Mouse (Mus musculus): Measurements from ENCODE around the gene Carns1. TPM values are rescaled to one million over a fixed set of nuclear protein-coding genes. Genes with fewer than 3 reads are reported as not detected.
A peak's percentile ranks its signal among the peaks of the same experiment; 100 is the strongest.

Gene Carns1
- polyA plus RNA-seq, 1 experiment from 2014 or later = 0.89 TPM

- no peak for DNase-seq (ENCODE audit: low spot score)
- Histone ChIP-seq H3K4me3 (ENCODE audit: low read depth, low read length) (no peak overlapping the region), H3K4me1 (replicated peaks; ENCODE audit: control insufficient read depth, insufficient read depth, low read length) (peaks cover 9% of the 10 kb centered on the region), H3K36me3 (ENCODE audit: control insufficient read depth, insufficient read depth, low read length) (no peaks in the 10 kb centered on the region), H3K9ac (ENCODE audit: low read depth, low read length) (no peak overlapping the region), H3K27me3 (replicated peaks; ENCODE audit: control insufficient read depth, insufficient read depth, low read length) (peaks cover 32% of the 10 kb centered on the region), H3K27ac (ENCODE audit: low read depth, low read length) (no peak overlapping the region), H3K4me2 (no peak overlapping the region), H3K9me3 (ENCODE audit: control insufficient read depth, low read length) (no peaks in the 10 kb centered on the region)
- ATAC-seq (replicated peaks; ENCODE audit: low FRiP score) = peak; percentile 60; the same call in 1 of the 2 replicates
- WGBS = 0% methylated on average over 2 of the region's 2 CpGs
These were observed 31.7 kb upstream of the Carns1 start for GRCm38 (mm10) chr19:4206971-4207370.

- no peak overlapping the region for H3K4me2 ChIP-seq
- WGBS = 59% methylated on average over 3 of the region's 4 CpGs
- H3K9ac ChIP-seq (ENCODE audit: low read depth, low read length) = no peak overlapping the region
- H3K4me1 ChIP-seq (replicated peaks; ENCODE audit: control insufficient read depth, insufficient read depth, low read length) = peaks cover 19% of the 10 kb centered on the region
- ATAC-seq (replicated peaks; ENCODE audit: low FRiP score) (no peak), DNase-seq (ENCODE audit: low spot score) (no peak)
- no peak overlapping the region for H3K27ac ChIP-seq (ENCODE audit: low read depth, low read length)
- H3K27me3 ChIP-seq (replicated peaks; ENCODE audit: control insufficient read depth, insufficient read depth, low read length) = peaks cover 14% of the 10 kb centered on the region
- no peaks in the 10 kb centered on the region for H3K9me3 ChIP-seq (ENCODE audit: control insufficient read depth, low read length)
- H3K4me3 ChIP-seq (ENCODE audit: low read depth, low read length) = no peak overlapping the region
- H3K36me3 ChIP-seq (ENCODE audit: control insufficient read depth, insufficient read depth, low read length) = no peaks in the 10 kb centered on the region; the same call in 1 of the 2 replicates
These were observed 29.6 kb upstream of the Carns1 start for GRCm38 (mm10) chr19:4204889-4205288.

GRCm38 (mm10) chr19:4203604-4204326 lies 28.5 kb upstream of the Carns1 start:
- Histone ChIP-seq H3K4me2 (no peak overlapping the region), H3K27me3 (replicated peaks; ENCODE audit: control insufficient read depth, insufficient read depth, low read length) (peaks cover 6% of the 10 kb centered on the region; the same call in 1 of the 2 replicates), H3K27ac (ENCODE audit: low read depth, low read length) (0 out of 2 replicates have a peak overlapping the region, but pooled peaks have one; percentile 13), H3K4me1 (replicated peaks; ENCODE audit: control insufficient read depth, insufficient read depth, low read length) (peaks cover 19% of the 10 kb centered on the region), H3K9me3 (ENCODE audit: control insufficient read depth, low read length) (no peaks in the 10 kb centered on the region), H3K36me3 (ENCODE audit: control insufficient read depth, insufficient read depth, low read length) (peaks cover 5% of the 10 kb centered on the region; the same call in 1 of the 2 replicates), H3K4me3 (ENCODE audit: low read depth, low read length) (no peak overlapping the region), H3K9ac (ENCODE audit: low read depth, low read length) (no peak overlapping the region)
- DNase-seq (ENCODE audit: low spot score) (no peak), ATAC-seq (replicated peaks; ENCODE audit: low FRiP score) (no peak)
- 51% methylated on average over 13 of the region's 13 CpGs for WGBS

GRCm38 (mm10) chr19:4203148-4203547 lies 27.9 kb upstream of the Carns1 start:
- Histone ChIP-seq H3K4me2 (no peak overlapping the region), H3K4me1 (replicated peaks; ENCODE audit: control insufficient read depth, insufficient read depth, low read length) (peaks cover 19% of the 10 kb centered on the region), H3K4me3 (ENCODE audit: low read depth, low read length) (no peak overlapping the region), H3K27ac (ENCODE audit: low read depth, low read length) (peak overlapping the region; percentile 28; the same call in 1 of the 2 replicates), H3K27me3 (replicated peaks; ENCODE audit: control insufficient read depth, insufficient read depth, low read length) (peaks cover 6% of the 10 kb centered on the region; the same call in 1 of the 2 replicates), H3K9me3 (ENCODE audit: control insufficient read depth, low read length) (no peaks in the 10 kb centered on the region), H3K36me3 (ENCODE audit: control insufficient read depth, insufficient read depth, low read length) (peaks cover 6% of the 10 kb centered on the region; the same call in 1 of the 2 replicates), H3K9ac (ENCODE audit: low read depth, low read length) (no peak overlapping the region)
- no peak for ATAC-seq (replicated peaks; ENCODE audit: low FRiP score)
- WGBS = 51% methylated on average over 3 of the region's 3 CpGs
- no peak for DNase-seq (ENCODE audit: low spot score)

GRCm38 (mm10) chr19:4202149-4202548 lies 26.9 kb upstream of the Carns1 start:
- Histone ChIP-seq H3K9ac (ENCODE audit: low read depth, low read length) (peak overlapping the region; percentile 80), H3K27me3 (replicated peaks; ENCODE audit: control insufficient read depth, insufficient read depth, low read length) (peaks cover 6% of the 10 kb centered on the region; the same call in 1 of the 2 replicates), H3K36me3 (ENCODE audit: control insufficient read depth, insufficient read depth, low read length) (peaks cover 7% of the 10 kb centered on the region; the same call in 1 of the 2 replicates), H3K4me2 (peak overlapping the region; percentile 94), H3K27ac (ENCODE audit: low read depth, low read length) (peak overlapping the region; percentile 84; the same call in 1 of the 2 replicates), H3K4me1 (replicated peaks; ENCODE audit: control insufficient read depth, insufficient read depth, low read length) (peaks cover 19% of the 10 kb centered on the region), H3K9me3 (ENCODE audit: control insufficient read depth, low read length) (no peaks in the 10 kb centered on the region), H3K4me3 (ENCODE audit: low read depth, low read length) (peak overlapping the region; percentile 84)
- DNase-seq (ENCODE audit: low spot score) (no peak), ATAC-seq (replicated peaks; ENCODE audit: low FRiP score) (no peak)
- WGBS = 34% methylated on average over 7 of the region's 7 CpGs

- Histone ChIP-seq H3K9ac (ENCODE audit: low read depth, low read length) (peak within 1 kb of the TSS; percentile 93), H3K4me2 (peak within 1 kb of the TSS; percentile 94), H3K36me3 (ENCODE audit: control insufficient read depth, insufficient read depth, low read length) (peaks cover 15% of the 10 kb centered on the region), H3K4me1 (replicated peaks; ENCODE audit: control insufficient read depth, insufficient read depth, low read length) (peaks cover 19% of the 10 kb centered on the region), H3K27me3 (replicated peaks; ENCODE audit: control insufficient read depth, insufficient read depth, low read length) (peaks cover 5% of the 10 kb centered on the region; the same call in 1 of the 2 replicates), H3K4me3 (ENCODE audit: low read depth, low read length) (peak within 1 kb of the TSS; percentile 84), H3K27ac (ENCODE audit: low read depth, low read length) (peak within 1 kb of the TSS; percentile 84), H3K9me3 (ENCODE audit: control insufficient read depth, low read length) (no peaks in the 10 kb centered on the region)
- WGBS = under 1% methylated on average over 34 of the region's 34 CpGs
- DNase-seq (ENCODE audit: low spot score) (peak; percentile 95), ATAC-seq (replicated peaks; ENCODE audit: low FRiP score) (peak; percentile 87)
These were observed 26.1 kb upstream of the Carns1 start, which contains the start of gene Rad9a for GRCm38 (mm10) chr19:4201291-4201909. Gene Rad9a (minus strand): TSS chr19:4201662.

GRCm38 (mm10) chr19:4197180-4197579 lies 21.9 kb upstream of the Carns1 start:
- WGBS = 73% methylated on average over 3 of the region's 3 CpGs
- Histone ChIP-seq H3K4me2 (no peak overlapping the region), H3K9me3 (ENCODE audit: control insufficient read depth, low read length) (no peaks in the 10 kb centered on the region), H3K9ac (ENCODE audit: low read depth, low read length) (no peak overlapping the region; the same call in 1 of the 2 replicates), H3K27ac (ENCODE audit: low read depth, low read length) (peak overlapping the region; percentile 50), H3K4me1 (replicated peaks; ENCODE audit: control insufficient read depth, insufficient read depth, low read length) (peaks cover 37% of the 10 kb centered on the region), H3K27me3 (replicated peaks; ENCODE audit: control insufficient read depth, insufficient read depth, low read length) (no peaks in the 10 kb centered on the region), H3K36me3 (ENCODE audit: control insufficient read depth, insufficient read depth, low read length) (peaks cover 44% of the 10 kb centered on the region), H3K4me3 (ENCODE audit: low read depth, low read length) (no peak overlapping the region)
- no peak for DNase-seq (ENCODE audit: low spot score)
- no peak for ATAC-seq (replicated peaks; ENCODE audit: low FRiP score)

- Histone ChIP-seq H3K36me3 (ENCODE audit: control insufficient read depth, insufficient read depth, low read length) (peaks cover 44% of the 10 kb centered on the region), H3K9me3 (ENCODE audit: control insufficient read depth, low read length) (no peaks in the 10 kb centered on the region), H3K9ac (ENCODE audit: low read depth, low read length) (peak overlapping the region; percentile 23; the same call in 1 of the 2 replicates), H3K4me2 (no peak overlapping the region), H3K27me3 (replicated peaks; ENCODE audit: control insufficient read depth, insufficient read depth, low read length) (no peaks in the 10 kb centered on the region), H3K4me1 (replicated peaks; ENCODE audit: control insufficient read depth, insufficient read depth, low read length) (peaks cover 35% of the 10 kb centered on the region), H3K27ac (ENCODE audit: low read depth, low read length) (no peak overlapping the region), H3K4me3 (ENCODE audit: low read depth, low read length) (no peak overlapping the region)
- no peak for DNase-seq (ENCODE audit: low spot score)
- ATAC-seq (replicated peaks; ENCODE audit: low FRiP score) = no peak
- 64% methylated on average over 5 of the region's 5 CpGs for WGBS
These were observed 21.3 kb upstream of the Carns1 start for GRCm38 (mm10) chr19:4196548-4196947.
